Mouse (Mus musculus) cortical plate, adult 2 months (tissue): ENCODE results near the gene Phgr1.

ENCODE experiments used
- CTCF ChIP-seq: fragments of 200-500 bp; IDR thresholded peaks from 2 replicates; pipeline ENCODE4 v1.5.1; 2011; ENCODE audit warnings: mild to moderate bottlenecking, control low read depth, low read length; ENCODE audit not compliant: insufficient read depth; ENCODE audit errors: extremely low read depth
- POLR2A ChIP-seq: fragments of 200-500 bp; IDR thresholded peaks from 2 replicates; pipeline ENCODE4 v1.6.1; 2011; ENCODE audit warnings: mild to moderate bottlenecking, low read length, control low read depth; ENCODE audit not compliant: insufficient read depth; ENCODE audit errors: extremely low read depth

DNA sequence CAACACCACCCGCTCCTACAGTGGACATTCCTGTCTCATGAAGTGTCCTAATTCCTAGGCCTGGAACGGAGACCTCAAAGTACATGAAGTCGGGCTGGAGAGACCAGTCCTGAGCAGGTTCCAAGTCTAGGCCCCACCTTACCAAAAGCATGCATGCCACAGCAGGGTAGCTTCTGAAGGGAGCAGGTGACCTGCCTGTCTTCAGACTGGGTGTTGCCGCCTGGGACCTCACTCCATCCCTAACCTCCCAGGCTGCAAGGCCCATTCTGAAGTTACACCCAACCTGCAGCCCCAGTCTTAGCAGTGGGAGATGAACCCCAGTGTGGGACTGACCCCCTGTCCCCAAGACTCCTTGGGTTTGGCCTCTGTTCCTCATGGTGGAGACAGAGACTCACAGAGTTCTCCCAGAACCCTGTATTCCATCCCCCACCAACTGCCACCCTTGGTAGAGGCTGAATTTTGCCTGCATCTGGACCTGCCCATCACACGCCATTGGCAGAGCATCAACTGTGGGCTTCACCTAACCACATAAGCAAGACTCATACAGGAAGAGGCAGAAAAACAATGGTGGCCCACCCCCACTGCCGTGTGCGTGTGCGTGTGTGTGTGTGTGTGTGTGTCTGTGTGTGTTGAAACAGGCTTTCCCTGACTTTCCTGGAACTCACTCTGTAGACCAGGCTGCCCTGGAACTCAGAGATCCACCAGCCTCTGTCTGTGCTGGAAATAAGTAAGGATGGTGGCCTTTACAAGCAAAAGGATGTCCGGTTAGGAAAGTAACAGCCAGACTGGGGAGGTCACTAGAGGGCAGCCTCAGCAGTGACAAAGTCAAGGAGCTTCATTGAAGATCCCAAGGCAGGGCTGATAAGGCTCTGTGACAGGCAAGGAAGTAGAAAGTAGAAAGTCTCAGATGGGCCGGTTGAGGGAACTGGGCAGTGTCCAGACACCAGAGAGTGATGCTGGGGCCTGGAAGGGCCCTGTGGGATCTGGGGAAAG is 6.2 kb upstream of the Phgr1 start:
- TF ChIP-seq CTCF (no peak), POLR2A (no peak)
